Mouse (Mus musculus) MEL (cell line): Measurements from ENCODE around the gene AK157302. TPM values are rescaled to one million over a fixed set of nuclear protein-coding genes. Genes with fewer than 3 reads are reported as not detected.

Experiments
- DNase-seq: peaks from one replicate; pipeline ENCODE4 v3.0.0; 2011; ENCODE audit warnings: low read depth, low spot score
- H3K27ac ChIP-seq: 2 replicates; pipeline ENCODE4 v1.5.1; 2012; ENCODE audit warnings: low read depth, mild to moderate bottlenecking, control low read depth, low read length, moderate library complexity; ENCODE audit not compliant: control insufficient read depth
- H3K27me3 ChIP-seq, 2 experiments: fragments of 150-350 bp in 1 of 2; sonication (generic) in 1 of 2; 2 replicates each; pipeline ENCODE4 v1.6.1; 2012; ENCODE audit warnings: low read length in 2 of 2, mild to moderate bottlenecking in 2 of 2, improper control_type of control experiment in 1 of 2, moderate library complexity in 1 of 2; ENCODE audit not compliant: insufficient read depth in 2 of 2, control insufficient read depth in 1 of 2
- H3K36me3 ChIP-seq, 2 experiments: 2 replicates each; pipeline ENCODE4 v1.6.1; 2012 to 2014; ENCODE audit warnings: low read length in 2 of 2, improper control_type of control experiment in 1 of 2, inconsistent platforms in 1 of 2, mild to moderate bottlenecking in 1 of 2; ENCODE audit not compliant: insufficient read depth in 2 of 2, control insufficient read depth in 1 of 2
- H3K4me1 ChIP-seq, 2 experiments: fragments of 150-350 bp in 1 of 2; sonication (generic) in 1 of 2; 2 replicates each; pipeline ENCODE4 v1.6.1; 2012; ENCODE audit warnings: low read length in 2 of 2, improper control_type of control experiment in 1 of 2, mild to moderate bottlenecking in 1 of 2; ENCODE audit not compliant: insufficient read depth in 2 of 2, control insufficient read depth in 1 of 2
- H3K4me3 ChIP-seq, 2 experiments: fragments of 150-350 bp in 1 of 2; sonication (generic) in 1 of 2; 2 replicates each; pipeline ENCODE4 v1.5.1; 2012; ENCODE audit warnings: low read depth in 2 of 2, low read length in 2 of 2, mild to moderate bottlenecking in 2 of 2, moderate library complexity in 2 of 2, control low read depth in 1 of 2, improper control_type of control experiment in 1 of 2; ENCODE audit not compliant: control insufficient read depth in 1 of 2, insufficient read depth in 1 of 2
- H3K79me2 ChIP-seq: 2 replicates; pipeline ENCODE4 v1.6.1; 2012; ENCODE audit warnings: mild to moderate bottlenecking, low read length, moderate library complexity; ENCODE audit not compliant: control insufficient read depth, poor library complexity, insufficient read depth
- H3K9ac ChIP-seq: 2 replicates; pipeline ENCODE4 v1.6.1; 2012; ENCODE audit warnings: low read depth, mild to moderate bottlenecking, control low read depth, low read length, moderate library complexity; ENCODE audit not compliant: control insufficient read depth, poor library complexity, severe bottlenecking
- H3K9me3 ChIP-seq: fragments of 150-350 bp; sonication (generic); replicated peaks from 2 replicates; pipeline ENCODE4 v1.6.1; 2012; ENCODE audit warnings: mild to moderate bottlenecking, low read length, improper control_type of control experiment, moderate library complexity; ENCODE audit not compliant: insufficient read depth
- CHD1 ChIP-seq: IDR thresholded peaks from 2 replicates; pipeline ENCODE4 v1.6.1; 2012; ENCODE audit warnings: low read depth, mild to moderate bottlenecking, inconsistent platforms, low read length, improper control_type of control experiment
- E2F4 ChIP-seq: IDR thresholded peaks from 2 replicates; pipeline ENCODE4 v1.6.1; 2011; ENCODE audit warnings: low read depth, low read length, improper control_type of control experiment, borderline replicate concordance
- ELF1 ChIP-seq: IDR thresholded peaks from 2 replicates; pipeline ENCODE4 v1.6.1; 2014; ENCODE audit warnings: low read depth, mild to moderate bottlenecking, inconsistent platforms, low read length, improper control_type of control experiment, moderate library complexity
- EP300 ChIP-seq, 2 experiments: IDR thresholded peaks; 2 replicates each; pipeline ENCODE4 v1.6.1; 2011; ENCODE audit warnings: improper control_type of control experiment in 2 of 2, low read length in 2 of 2, low read depth in 1 of 2, mild to moderate bottlenecking in 1 of 2
- ETS1 ChIP-seq: IDR thresholded peaks from 2 replicates; pipeline ENCODE4 v1.6.1; 2012; ENCODE audit warnings: low read depth, mild to moderate bottlenecking, inconsistent platforms, low read length, improper control_type of control experiment, moderate library complexity
- GATA1 ChIP-seq: IDR thresholded peaks from 2 replicates; pipeline ENCODE4 v1.6.1; 2011; ENCODE audit warnings: low read depth, low read length, improper control_type of control experiment
- HCFC1 ChIP-seq: IDR thresholded peaks from 2 replicates; pipeline ENCODE4 v1.6.1; 2012; ENCODE audit warnings: low read depth, mild to moderate bottlenecking, inconsistent platforms, low read length, improper control_type of control experiment, moderate library complexity
- KAT2A ChIP-seq: conservative IDR thresholded peaks from 2 replicates; pipeline ENCODE4 v1.6.1; 2012; ENCODE audit warnings: low read depth, low read length, improper control_type of control experiment, inconsistent platforms
- MAFK ChIP-seq: IDR thresholded peaks from 2 replicates; pipeline ENCODE4 v1.6.1; 2011; ENCODE audit warnings: low read depth, mild to moderate bottlenecking, low read length, improper control_type of control experiment, borderline replicate concordance
- MAX ChIP-seq: IDR thresholded peaks from 2 replicates; pipeline ENCODE4 v1.6.1; 2011; ENCODE audit warnings: low read length, improper control_type of control experiment
- MAZ ChIP-seq: IDR thresholded peaks from 2 replicates; pipeline ENCODE4 v1.6.1; 2012; ENCODE audit warnings: low read depth, mild to moderate bottlenecking, inconsistent platforms, low read length, improper control_type of control experiment
- MXI1 ChIP-seq: IDR thresholded peaks from 2 replicates; pipeline ENCODE4 v1.6.1; 2011; ENCODE audit warnings: mild to moderate bottlenecking, low read depth, low read length, improper control_type of control experiment
- NRF1 ChIP-seq: IDR thresholded peaks from 2 replicates; pipeline ENCODE4 v1.6.1; 2014; ENCODE audit warnings: low read depth, mild to moderate bottlenecking, inconsistent platforms, low read length, improper control_type of control experiment, moderate library complexity; ENCODE audit not compliant: poor library complexity, insufficient read depth, severe bottlenecking
- POLR2AphosphoS2 ChIP-seq: IDR thresholded peaks from 2 replicates; pipeline ENCODE4 v1.6.1; 2011; ENCODE audit warnings: low read length, improper control_type of control experiment
- POLR2AphosphoS5 ChIP-seq: IDR thresholded peaks from 2 replicates; pipeline ENCODE4 v1.6.1; 2012; ENCODE audit warnings: low read depth, borderline replicate concordance, mild to moderate bottlenecking, inconsistent platforms, low read length, moderate library complexity, mixed read lengths
- RCOR1 ChIP-seq: IDR thresholded peaks from 2 replicates; pipeline ENCODE4 v1.6.1; 2012; ENCODE audit warnings: low read depth, mild to moderate bottlenecking, inconsistent platforms, low read length, improper control_type of control experiment
- SMC3 ChIP-seq: IDR thresholded peaks from 2 replicates; pipeline ENCODE4 v1.6.1; 2011; ENCODE audit warnings: low read depth, low read length, improper control_type of control experiment
- TAL1 ChIP-seq: IDR thresholded peaks from 2 replicates; pipeline ENCODE4 v1.6.1; 2012; ENCODE audit warnings: mild to moderate bottlenecking, inconsistent platforms, low read length, moderate library complexity, mixed read lengths
- TCF12 ChIP-seq: IDR thresholded peaks from 2 replicates; pipeline ENCODE4 v1.6.1; 2014; ENCODE audit warnings: low read depth, mild to moderate bottlenecking, inconsistent platforms, low read length, improper control_type of control experiment, moderate library complexity
- UBTF ChIP-seq: IDR thresholded peaks from 2 replicates; pipeline ENCODE4 v1.6.1; 2012; ENCODE audit warnings: low read depth, mild to moderate bottlenecking, inconsistent platforms, low read length, improper control_type of control experiment, moderate library complexity, borderline replicate concordance; ENCODE audit not compliant: insufficient read depth
- ZMIZ1 ChIP-seq: IDR thresholded peaks from 2 replicates; pipeline ENCODE4 v1.6.1; 2012; ENCODE audit warnings: low read depth, mild to moderate bottlenecking, inconsistent platforms, low read length, improper control_type of control experiment, moderate library complexity
- ZNF384 ChIP-seq: IDR thresholded peaks from 2 replicates; pipeline ENCODE4 v1.6.1; 2012; ENCODE audit warnings: low read depth, mild to moderate bottlenecking, inconsistent platforms, low read length, improper control_type of control experiment
- polyA plus RNA-seq, 2 experiments: library from polyadenylated mRNA; stranded (reverse) in 1 of 2; unstranded in 1 of 2; fragments of >175 nt in 1 of 2; fragments of >200 nt in 1 of 2; gene quantifications; 2 replicates each; pipeline versions ENCODE4 v1.2.1 to v1.2.4; 2012; ENCODE audit warnings: low replicate concordance in 2 of 2, low read depth in 1 of 2; ENCODE audit not compliant: insufficient read length in 2 of 2, insufficient read depth in 1 of 2, missing spikeins in 1 of 2
- total RNA-seq: library from RNA; depleted of rRNA; stranded (reverse); fragments of 300-350 nt; gene quantifications from 2 replicates; pipeline ENCODE4 v1.2.3, GENCODE M21; 2012

Gene AK157302
- total and polyA plus RNA-seq, 3 experiments, result 0.10 to 0.50 TPM; not detected in 1

- Histone ChIP-seq H3K36me3 (peaks cover 0 to 7% of the 10 kb centered on the region in 2 experiments; a peak in 2 of 4 replicates), H3K27me3 (peaks cover 0 to 3% of the 10 kb centered on the region in 2 experiments; a peak in 3 of 4 replicates), H3K27ac (no peak overlapping the region), H3K4me1 (peaks cover 0 to 7% of the 10 kb centered on the region in 2 experiments; a peak in 2 of 4 replicates), H3K4me3 (0 out of 4 replicates have a peak overlapping the region, but pooled peaks of 1 of the 2 experiments have one; percentile 1), H3K9ac (no peak overlapping the region), H3K9me3 (no peaks in the 10 kb centered on the region), H3K79me2 (no peaks in the 10 kb centered on the region)
- DNase-seq, result peak; percentile 57
- TF ChIP-seq ZNF384 (no peak), POLR2AphosphoS5 (no peak), MAX (no peak), KAT2A (no peak), ZMIZ1 (no peak), E2F4 (no peak), POLR2AphosphoS2 (no peak), ETS1 (0 out of 2 replicates have a peak, but pooled peaks have one; percentile 30), GATA1 (peak; percentile 63), TCF12 (peak; percentile 36; the same call in 1 of the 2 replicates), MXI1 (0 out of 2 replicates have a peak, but pooled peaks have one; percentile 11), MAFK (no peak), NRF1 (no peak), HCFC1 (no peak), SMC3 (no peak), ELF1 (no peak), EP300 (IDR thresholded peaks at IDR 0.05; ENCODE audit: low read depth in 1 of 2, low read length in 2 of 2) (peak; percentile 39 to 53; a peak in 3 of 4 replicates), MAZ (no peak), TAL1 (no peak), UBTF (no peak), CHD1 (no peak), RCOR1 (peak; percentile 31; the same call in 1 of the 2 replicates)
Observed at GRCm38 (mm10) chr13:21469097-21469496, 25.9 kb upstream of the AK157302 start.
